Mouse (Mus musculus): ENCODE data around the gene Slc25a17. TPM values are rescaled to one million over a fixed set of nuclear protein-coding genes. Genes with fewer than 3 reads are reported as not detected.

Slc25a17 gene
- polyA plus RNA-seq, 1 experiment from 2014 or later, result 125 TPM

- Histone ChIP-seq H3K9me3 (no peaks in the 10 kb centered on the region), H3K4me2 (no peak overlapping the region), H3K4me1 (replicated peaks) (0 out of 2 replicates have a peak, but pooled peaks cover 4% of the 10 kb centered on the region), H3K27ac (replicated peaks) (no peak overlapping the region), H3K27me3 (no peaks in the 10 kb centered on the region), H3K36me3 (no peaks in the 10 kb centered on the region), H3K4me3 (no peak overlapping the region), H3K9ac (no peak overlapping the region)
- no peak for ATAC-seq (ENCODE audit: low FRiP score, low read depth)
- WGBS, result 56% methylated on average over 1 of the region's 1 CpGs
These were observed 10.2 kb downstream of the Slc25a17 start for GRCm38 (mm10) chr15:81350401-81350800.

GRCm38 (mm10) chr15:81348366-81348765 is 12.2 kb downstream of the Slc25a17 start:
- ATAC-seq (ENCODE audit: low FRiP score, low read depth), result no peak
- Histone ChIP-seq H3K27ac (replicated peaks) (no peak overlapping the region), H3K36me3 (no peaks in the 10 kb centered on the region), H3K27me3 (no peaks in the 10 kb centered on the region), H3K4me2 (no peak overlapping the region), H3K4me1 (replicated peaks) (0 out of 2 replicates have a peak, but pooled peaks cover 4% of the 10 kb centered on the region), H3K9me3 (no peaks in the 10 kb centered on the region), H3K4me3 (no peak overlapping the region), H3K9ac (no peak overlapping the region)
- 91% methylated on average over 2 of the region's 2 CpGs for WGBS

- H3K27ac ChIP-seq (replicated peaks), result no peak overlapping the region
These were observed 13.1 kb downstream of the Slc25a17 start for GRCm38 (mm10) chr15:81347466-81347865.

GRCm38 (mm10) chr15:81341426-81341825 is 19.2 kb downstream of the Slc25a17 start:
- ATAC-seq (ENCODE audit: low FRiP score, low read depth), result no peak
- WGBS, result 98% methylated on average over 2 of the region's 2 CpGs
- Histone ChIP-seq H3K36me3 (peaks cover 12% of the 10 kb centered on the region), H3K27ac (replicated peaks) (no peak overlapping the region), H3K9ac (no peak overlapping the region), H3K4me1 (replicated peaks) (no peaks in the 10 kb centered on the region), H3K4me2 (no peak overlapping the region), H3K4me3 (no peak overlapping the region), H3K27me3 (no peaks in the 10 kb centered on the region), H3K9me3 (no peaks in the 10 kb centered on the region)

More at GRCm38 (mm10) chr15:81347466-81347865, 13.1 kb downstream of the Slc25a17 start:
- Histone ChIP-seq H3K9me3 (no peaks in the 10 kb centered on the region), H3K9ac (no peak overlapping the region), H3K36me3 (no peaks in the 10 kb centered on the region), H3K4me1 (replicated peaks) (0 out of 2 replicates have a peak, but pooled peaks cover 4% of the 10 kb centered on the region), H3K4me2 (no peak overlapping the region), H3K27me3 (no peaks in the 10 kb centered on the region), H3K4me3 (no peak overlapping the region)
- 86% methylated on average over 2 of the region's 2 CpGs for WGBS
- no peak for ATAC-seq (ENCODE audit: low FRiP score, low read depth)

- 96% methylated on average over 3 of the region's 3 CpGs for WGBS
- H3K9me3 ChIP-seq, result no peaks in the 10 kb centered on the region
- no peak overlapping the region for H3K4me3 ChIP-seq
- no peak overlapping the region for H3K9ac ChIP-seq
- no peaks in the 10 kb centered on the region for H3K4me1 ChIP-seq (replicated peaks)
- H3K4me2 ChIP-seq, result no peak overlapping the region
- H3K36me3 ChIP-seq, result peaks cover 23% of the 10 kb centered on the region
- no peaks in the 10 kb centered on the region for H3K27me3 ChIP-seq
- ATAC-seq (ENCODE audit: low FRiP score, low read depth), result no peak
- H3K27ac ChIP-seq (replicated peaks), result no peak overlapping the region
These were observed 21.5 kb downstream of the Slc25a17 start for GRCm38 (mm10) chr15:81339158-81339557.

GRCm38 (mm10) chr15:81336466-81336865 is 24.1 kb downstream of the Slc25a17 start:
- Histone ChIP-seq H3K36me3 (peaks cover 34% of the 10 kb centered on the region), H3K9me3 (no peaks in the 10 kb centered on the region), H3K4me3 (no peak overlapping the region), H3K9ac (no peak overlapping the region), H3K27me3 (no peaks in the 10 kb centered on the region), H3K4me1 (replicated peaks) (no peaks in the 10 kb centered on the region), H3K4me2 (no peak overlapping the region), H3K27ac (replicated peaks) (no peak overlapping the region)
- WGBS, result 85% methylated on average over 5 of the region's 5 CpGs
- ATAC-seq (ENCODE audit: low FRiP score, low read depth), result no peak

- Histone ChIP-seq H3K27ac (replicated peaks) (no peak overlapping the region), H3K27me3 (no peaks in the 10 kb centered on the region), H3K9ac (no peak overlapping the region), H3K9me3 (no peaks in the 10 kb centered on the region), H3K36me3 (peaks cover 32% of the 10 kb centered on the region), H3K4me1 (replicated peaks) (no peaks in the 10 kb centered on the region), H3K4me2 (no peak overlapping the region), H3K4me3 (no peak overlapping the region)
- no peak for ATAC-seq (ENCODE audit: low FRiP score, low read depth)
- WGBS, result 92% methylated on average over 4 of the region's 4 CpGs
These were observed 28.1 kb downstream of the Slc25a17 start for GRCm38 (mm10) chr15:81332517-81332916.

- no peak overlapping the region for H3K4me3 ChIP-seq
- 55% methylated on average over 3 of the region's 3 CpGs for WGBS
- H3K27me3 ChIP-seq, result no peaks in the 10 kb centered on the region
- ATAC-seq (ENCODE audit: low FRiP score, low read depth), result no peak
- no peak overlapping the region for H3K27ac ChIP-seq (replicated peaks)
- no peak overlapping the region for H3K4me2 ChIP-seq
- no peak overlapping the region for H3K9ac ChIP-seq
- H3K4me1 ChIP-seq (replicated peaks), result no peaks in the 10 kb centered on the region
- H3K9me3 ChIP-seq, result no peaks in the 10 kb centered on the region
- peaks cover 43% of the 10 kb centered on the region for H3K36me3 ChIP-seq
These were observed 29.7 kb downstream of the Slc25a17 start for GRCm38 (mm10) chr15:81330816-81331433.

- Histone ChIP-seq H3K4me2 (no peak overlapping the region), H3K36me3 (peaks cover 38% of the 10 kb centered on the region)
- 40% methylated on average over 5 of the region's 5 CpGs for WGBS
These were observed 30.8 kb downstream of the Slc25a17 start for GRCm38 (mm10) chr15:81329721-81330369.

GRCm38 (mm10) chr15:81327501-81327900 is 33.1 kb downstream of the Slc25a17 start:
- Histone ChIP-seq H3K4me2 (no peak overlapping the region), H3K9ac (no peak overlapping the region), H3K27me3 (no peaks in the 10 kb centered on the region), H3K9me3 (no peaks in the 10 kb centered on the region), H3K36me3 (peaks cover 31% of the 10 kb centered on the region), H3K27ac (replicated peaks) (no peak overlapping the region), H3K4me1 (replicated peaks) (no peaks in the 10 kb centered on the region), H3K4me3 (no peak overlapping the region)
- ATAC-seq (ENCODE audit: low FRiP score, low read depth), result no peak
- WGBS, result 98% methylated on average over 7 of the region's 7 CpGs

More at GRCm38 (mm10) chr15:81329721-81330369, 30.8 kb downstream of the Slc25a17 start:
- ATAC-seq (ENCODE audit: low FRiP score, low read depth), result no peak
- Histone ChIP-seq H3K27ac (replicated peaks) (no peak overlapping the region), H3K27me3 (no peaks in the 10 kb centered on the region), H3K4me3 (no peak overlapping the region), H3K9me3 (no peaks in the 10 kb centered on the region), H3K4me1 (replicated peaks) (no peaks in the 10 kb centered on the region), H3K9ac (no peak overlapping the region)

GRCm38 (mm10) chr15:81324979-81325378 is 35.6 kb downstream of the Slc25a17 start:
- Histone ChIP-seq H3K36me3 (peaks cover 52% of the 10 kb centered on the region), H3K27me3 (no peaks in the 10 kb centered on the region), H3K9ac (no peak overlapping the region), H3K27ac (replicated peaks) (no peak overlapping the region), H3K4me3 (no peak overlapping the region), H3K4me1 (replicated peaks) (no peaks in the 10 kb centered on the region), H3K4me2 (no peak overlapping the region), H3K9me3 (no peaks in the 10 kb centered on the region)
- WGBS, result 84% methylated on average over 4 of the region's 4 CpGs
- no peak for ATAC-seq (ENCODE audit: low FRiP score, low read depth)

- no peaks in the 10 kb centered on the region for H3K27me3 ChIP-seq
- no peaks in the 10 kb centered on the region for H3K4me1 ChIP-seq (replicated peaks)
- H3K4me2 ChIP-seq, result no peak overlapping the region
- ATAC-seq (ENCODE audit: low FRiP score, low read depth), result no peak
- H3K36me3 ChIP-seq, result peaks cover 51% of the 10 kb centered on the region
- H3K9me3 ChIP-seq, result no peaks in the 10 kb centered on the region
- WGBS, result 93% methylated on average over 3 of the region's 3 CpGs
- H3K9ac ChIP-seq, result no peak overlapping the region
- H3K4me3 ChIP-seq, result no peak overlapping the region
- H3K27ac ChIP-seq (replicated peaks), result no peak overlapping the region
These were observed 40.5 kb downstream of the Slc25a17 start for GRCm38 (mm10) chr15:81320137-81320536.
